Mouse (Mus musculus): Measurements from ENCODE around the gene Adgrg5. TPM values are rescaled to one million over a fixed set of nuclear protein-coding genes. Genes with fewer than 3 reads are reported as not detected.

The Adgrg5 gene
- polyA plus RNA-seq, 1 experiment, result 4.8 TPM

DNA sequence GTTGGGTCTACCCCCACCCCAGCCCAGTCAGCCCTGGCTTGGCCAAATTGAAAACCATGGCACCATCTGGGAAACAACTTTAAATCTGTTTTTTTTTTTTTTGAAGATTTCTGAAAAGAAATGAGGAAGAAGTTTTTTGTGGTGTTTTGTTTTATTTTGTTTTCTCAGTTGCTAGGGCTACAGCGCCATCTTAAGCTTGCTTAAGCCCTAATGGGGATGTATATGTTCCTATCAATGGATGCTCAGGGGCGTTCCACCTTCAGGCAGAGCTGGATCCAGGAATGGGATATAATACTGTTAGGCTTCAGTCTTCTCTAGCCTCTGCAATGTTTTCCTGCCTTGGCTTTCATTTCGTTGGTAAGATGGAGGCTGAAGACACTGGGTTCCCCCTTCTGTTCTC is 11.7 kb downstream of the Adgrg5 start:
- Histone ChIP-seq H3K4me1 (ENCODE audit: control insufficient read depth, insufficient read depth, low read length) (no peaks in the 10 kb centered on the region), H3K4me3 (replicated peaks; ENCODE audit: extremely low read depth, low read depth, low read length) (no peak overlapping the region)
- DNase-seq, result no peak
- TF ChIP-seq CTCF (IDR thresholded peaks at IDR 0.05; ENCODE audit: insufficient read depth, low read length) (no peak), POLR2A (IDR thresholded peaks at IDR 0.05; ENCODE audit: borderline replicate concordance, extremely low read depth, low read depth, low read length) (no peak)
- 73% methylated on average over 3 of the region's 3 CpGs for WGBS

DNA sequence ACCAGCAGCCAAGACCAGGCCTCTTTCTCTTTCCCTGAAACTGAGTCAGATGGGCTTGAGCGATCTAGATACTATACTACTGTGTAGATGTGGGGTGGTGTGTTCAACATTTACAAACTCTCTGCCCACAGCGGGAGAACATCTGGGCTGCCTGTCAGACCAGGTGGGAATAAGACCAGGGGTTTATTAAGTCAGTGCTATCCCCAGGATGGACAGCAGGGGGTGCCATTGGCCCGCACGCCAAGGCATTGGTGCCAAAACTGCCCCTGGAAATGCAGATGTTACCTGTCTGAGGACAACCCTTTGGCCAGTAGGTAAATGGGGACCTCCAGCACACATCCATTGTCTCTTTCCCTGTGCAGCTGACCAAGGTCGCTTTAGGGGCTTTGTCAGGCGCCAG is 19.1 kb downstream of the Adgrg5 start:
- no peak overlapping the region for H3K4me3 ChIP-seq (replicated peaks; ENCODE audit: extremely low read depth, low read depth, low read length)
- 20% methylated on average over 6 of the region's 6 CpGs for WGBS
- TF ChIP-seq CTCF (IDR thresholded peaks at IDR 0.05; ENCODE audit: insufficient read depth, low read length), result peak; percentile 92
- no peak for TF ChIP-seq POLR2A (IDR thresholded peaks at IDR 0.05; ENCODE audit: borderline replicate concordance, extremely low read depth, low read depth, low read length)
- peak; percentile 76 for DNase-seq
- no peaks in the 10 kb centered on the region for H3K4me1 ChIP-seq (ENCODE audit: control insufficient read depth, insufficient read depth, low read length)

DNA sequence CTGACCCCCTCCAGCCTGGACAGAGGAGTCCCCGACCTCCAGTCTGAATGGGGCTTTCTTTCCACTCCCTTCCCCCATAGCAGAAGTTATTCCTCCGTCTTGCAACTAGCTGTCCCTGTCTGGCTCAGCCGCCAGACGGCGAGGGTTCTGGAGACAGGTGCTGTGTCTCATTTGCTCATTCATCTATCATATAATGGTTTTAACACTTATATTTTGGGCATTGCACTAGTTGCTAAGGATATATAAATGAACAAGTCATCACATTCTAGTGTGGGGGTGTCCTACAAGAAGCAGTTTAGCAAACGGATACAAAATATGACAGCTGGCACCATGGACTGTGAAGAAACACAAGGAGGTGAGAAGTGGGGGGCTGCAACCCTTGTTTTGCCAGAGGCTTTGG is 21.7 kb downstream of the Adgrg5 start:
- no peak for DNase-seq

DNA sequence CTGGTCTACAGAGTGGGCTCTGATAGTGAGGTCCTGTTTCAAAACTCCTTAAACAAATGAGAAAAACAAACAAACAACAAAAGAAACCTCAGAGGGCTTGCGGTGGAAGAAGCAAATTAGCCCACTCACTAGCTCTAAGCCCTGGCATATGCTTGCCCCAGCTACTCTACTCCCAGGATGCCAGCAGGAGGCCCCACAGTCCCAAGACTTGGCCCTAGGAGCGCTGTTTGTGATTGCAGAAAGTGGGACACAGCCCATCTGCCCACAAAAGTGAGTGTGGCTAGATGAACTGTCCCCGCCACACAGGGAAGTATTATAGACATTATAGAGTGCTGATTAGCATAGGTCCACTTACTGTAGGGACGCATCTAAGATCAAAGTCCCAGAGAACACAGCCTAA is 24.9 kb downstream of the Adgrg5 start:
- no peaks in the 10 kb centered on the region for H3K4me1 ChIP-seq (ENCODE audit: control insufficient read depth, insufficient read depth, low read length)
- TF ChIP-seq POLR2A (IDR thresholded peaks at IDR 0.05; ENCODE audit: borderline replicate concordance, extremely low read depth, low read depth, low read length) (no peak), CTCF (IDR thresholded peaks at IDR 0.05; ENCODE audit: insufficient read depth, low read length) (no peak)
- DNase-seq, result no peak
- no peak overlapping the region for H3K4me3 ChIP-seq (replicated peaks; ENCODE audit: extremely low read depth, low read depth, low read length)
- WGBS, result 81% methylated on average over 4 of the region's 4 CpGs

More for the DNA sequence above, 21.7 kb downstream of the Adgrg5 start:
- 52% methylated on average over 6 of the region's 6 CpGs for WGBS
- no peaks in the 10 kb centered on the region for H3K4me1 ChIP-seq (ENCODE audit: control insufficient read depth, insufficient read depth, low read length)
- TF ChIP-seq POLR2A (IDR thresholded peaks at IDR 0.05; ENCODE audit: borderline replicate concordance, extremely low read depth, low read depth, low read length) (no peak), CTCF (IDR thresholded peaks at IDR 0.05; ENCODE audit: insufficient read depth, low read length) (no peak)
- H3K4me3 ChIP-seq (replicated peaks; ENCODE audit: extremely low read depth, low read depth, low read length), result no peak overlapping the region

DNA sequence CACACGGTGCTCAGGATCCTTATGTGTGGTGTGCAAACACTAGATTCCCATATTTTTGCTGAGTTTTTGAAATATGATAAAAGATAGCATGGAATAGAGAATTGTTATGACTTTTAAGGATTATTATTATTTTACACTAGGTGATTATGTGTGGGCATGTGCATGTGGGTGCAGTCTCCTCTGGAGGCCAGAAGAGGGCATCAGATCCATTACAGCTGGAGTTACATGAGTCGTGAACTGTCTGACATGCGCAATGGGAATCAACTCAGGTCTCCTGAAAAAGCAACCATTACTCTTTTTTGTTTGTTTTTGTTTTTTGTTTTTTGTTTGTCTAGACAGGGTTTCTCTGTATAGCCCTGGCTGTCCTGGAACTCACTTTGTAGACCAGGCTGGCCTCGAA is 25.5 kb downstream of the Adgrg5 start:
- 82% methylated on average over 4 of the region's 4 CpGs for WGBS
- TF ChIP-seq POLR2A (IDR thresholded peaks at IDR 0.05; ENCODE audit: borderline replicate concordance, extremely low read depth, low read depth, low read length), result no peak
- TF ChIP-seq CTCF (IDR thresholded peaks at IDR 0.05; ENCODE audit: insufficient read depth, low read length), result 0 out of 2 replicates have a peak, but pooled peaks have one; percentile 9
- no peak for DNase-seq
- Histone ChIP-seq H3K4me3 (replicated peaks; ENCODE audit: extremely low read depth, low read depth, low read length) (no peak overlapping the region), H3K4me1 (ENCODE audit: control insufficient read depth, insufficient read depth, low read length) (no peaks in the 10 kb centered on the region)

DNA sequence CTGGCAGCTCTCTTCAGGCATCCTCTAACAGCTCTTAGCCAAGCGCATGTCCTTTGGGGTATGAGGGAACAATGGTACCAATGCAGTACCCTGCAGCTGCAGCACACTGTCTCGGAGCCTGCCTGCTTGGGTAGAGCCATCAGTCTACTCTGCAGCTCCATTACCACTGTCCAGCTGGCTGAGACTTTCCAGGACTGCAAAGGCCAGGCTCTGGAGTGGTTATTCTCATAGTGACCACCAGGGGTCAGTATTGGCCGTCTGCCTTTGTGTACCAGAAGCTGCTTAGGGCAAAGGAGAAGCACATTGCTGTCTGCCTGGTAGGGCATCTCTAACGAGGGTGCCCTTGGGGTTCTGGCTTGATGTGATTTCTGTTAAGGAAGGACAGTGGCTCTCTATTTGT is 26.6 kb downstream of the Adgrg5 start:
- Histone ChIP-seq H3K4me3 (replicated peaks; ENCODE audit: extremely low read depth, low read depth, low read length) (no peak overlapping the region), H3K4me1 (ENCODE audit: control insufficient read depth, insufficient read depth, low read length) (0 out of 2 replicates have a peak, but pooled peaks cover 3% of the 10 kb centered on the region)
- TF ChIP-seq CTCF (IDR thresholded peaks at IDR 0.05; ENCODE audit: insufficient read depth, low read length) (peak; percentile 96), POLR2A (IDR thresholded peaks at IDR 0.05; ENCODE audit: borderline replicate concordance, extremely low read depth, low read depth, low read length) (no peak)
- peak; percentile 72 for DNase-seq
- WGBS, result 17% methylated on average over 4 of the region's 4 CpGs

DNA sequence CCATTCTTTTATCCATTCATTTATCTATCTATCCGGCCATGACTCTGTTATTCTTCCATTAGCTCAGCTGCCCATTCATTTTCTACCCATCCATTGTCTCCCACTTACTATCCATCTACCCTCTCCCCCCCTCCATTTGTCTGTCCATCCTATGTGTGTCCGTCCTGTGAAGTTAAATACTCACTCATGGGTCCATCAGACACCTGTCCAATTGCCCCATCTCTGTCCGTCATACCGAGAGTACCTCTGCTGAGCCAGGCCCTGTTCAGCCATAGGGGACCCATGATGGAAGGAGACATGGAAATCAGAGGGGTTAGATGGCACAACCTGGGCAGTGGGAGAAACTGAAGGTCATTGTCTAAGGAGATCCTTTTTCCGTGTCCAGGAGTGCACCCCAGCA is 27.0 kb downstream of the Adgrg5 start:
- WGBS, result 78% methylated on average over 5 of the region's 5 CpGs
- TF ChIP-seq POLR2A (IDR thresholded peaks at IDR 0.05; ENCODE audit: borderline replicate concordance, extremely low read depth, low read depth, low read length) (no peak), CTCF (IDR thresholded peaks at IDR 0.05; ENCODE audit: insufficient read depth, low read length) (no peak)

DNA sequence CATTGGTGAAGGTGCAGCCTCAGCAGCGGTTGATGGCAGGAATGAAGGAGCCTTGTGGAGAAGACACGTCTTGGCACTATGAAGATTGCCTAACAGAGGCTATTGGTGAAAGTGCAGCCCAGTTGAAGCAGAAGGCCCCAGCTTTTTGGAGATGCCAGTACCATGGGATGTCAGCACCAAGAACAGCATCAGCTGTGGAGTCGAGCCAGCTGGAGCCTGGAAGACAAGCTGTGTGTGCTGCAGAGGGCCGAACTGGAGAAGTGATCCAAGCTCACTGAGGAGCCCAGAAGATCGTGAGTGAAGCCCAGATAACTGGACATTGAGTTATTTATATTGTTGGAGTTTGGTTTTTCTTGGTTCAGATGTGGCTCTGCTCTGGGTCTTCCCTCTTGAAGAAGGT is 28.6 kb downstream of the Adgrg5 start:
- H3K4me1 ChIP-seq (ENCODE audit: control insufficient read depth, insufficient read depth, low read length), result 0 out of 2 replicates have a peak, but pooled peaks cover 3% of the 10 kb centered on the region
- no peak for DNase-seq
- H3K4me3 ChIP-seq (replicated peaks; ENCODE audit: extremely low read depth, low read depth, low read length), result no peak overlapping the region
- WGBS, result 67% methylated on average over 5 of the region's 5 CpGs
- TF ChIP-seq CTCF (IDR thresholded peaks at IDR 0.05; ENCODE audit: insufficient read depth, low read length), result no peak
- TF ChIP-seq POLR2A (IDR thresholded peaks at IDR 0.05; ENCODE audit: borderline replicate concordance, extremely low read depth, low read depth, low read length), result no peak

More for the DNA sequence above, 27.0 kb downstream of the Adgrg5 start:
- DNase-seq, result no peak
- H3K4me3 ChIP-seq (replicated peaks; ENCODE audit: extremely low read depth, low read depth, low read length), result no peak overlapping the region
- 0 out of 2 replicates have a peak, but pooled peaks cover 3% of the 10 kb centered on the region for H3K4me1 ChIP-seq (ENCODE audit: control insufficient read depth, insufficient read depth, low read length)

DNA sequence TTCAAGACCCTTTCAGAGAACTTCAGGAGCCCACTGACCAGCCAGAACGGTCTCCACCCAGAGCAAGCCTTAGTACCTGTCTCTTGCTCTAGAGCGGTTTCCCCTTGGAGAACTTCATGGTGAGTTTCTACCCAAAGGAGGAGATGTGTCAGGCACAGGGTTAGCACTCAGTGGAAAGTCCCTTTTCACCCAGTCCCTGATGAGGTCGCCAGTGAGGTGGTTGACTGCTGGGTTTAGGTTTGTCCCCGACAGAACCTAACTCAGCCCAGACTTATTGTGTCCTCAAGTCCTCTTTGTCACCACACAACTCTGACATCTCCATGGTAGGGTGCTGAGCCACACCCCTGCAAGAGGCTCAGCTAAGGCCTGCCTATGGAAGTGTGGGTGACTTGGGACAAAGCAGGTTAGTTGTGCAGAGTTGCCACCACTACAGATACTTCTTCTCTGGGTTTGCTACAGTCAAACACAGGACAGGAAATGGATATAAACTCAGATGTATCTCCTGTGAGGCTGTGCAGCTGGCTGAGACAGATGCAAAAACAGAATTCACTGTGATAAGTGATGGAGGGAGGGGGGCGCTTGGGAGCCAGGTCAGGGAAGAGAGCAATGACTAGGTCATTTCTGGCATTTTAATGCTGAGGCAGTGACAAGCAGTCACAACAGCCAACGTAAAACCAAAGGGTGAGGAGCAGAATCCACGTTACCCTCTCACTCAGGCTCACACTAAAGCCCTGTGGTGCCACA is 30.3 kb downstream of the Adgrg5 start:
- TF ChIP-seq CTCF (IDR thresholded peaks at IDR 0.05; ENCODE audit: insufficient read depth, low read length) (no peak), POLR2A (IDR thresholded peaks at IDR 0.05; ENCODE audit: borderline replicate concordance, extremely low read depth, low read depth, low read length) (no peak)
- DNase-seq, result no peak
- WGBS, result 59% methylated on average over 7 of the region's 7 CpGs
- Histone ChIP-seq H3K4me1 (ENCODE audit: control insufficient read depth, insufficient read depth, low read length) (0 out of 2 replicates have a peak, but pooled peaks cover 3% of the 10 kb centered on the region), H3K4me3 (replicated peaks; ENCODE audit: extremely low read depth, low read depth, low read length) (no peak overlapping the region)

DNA sequence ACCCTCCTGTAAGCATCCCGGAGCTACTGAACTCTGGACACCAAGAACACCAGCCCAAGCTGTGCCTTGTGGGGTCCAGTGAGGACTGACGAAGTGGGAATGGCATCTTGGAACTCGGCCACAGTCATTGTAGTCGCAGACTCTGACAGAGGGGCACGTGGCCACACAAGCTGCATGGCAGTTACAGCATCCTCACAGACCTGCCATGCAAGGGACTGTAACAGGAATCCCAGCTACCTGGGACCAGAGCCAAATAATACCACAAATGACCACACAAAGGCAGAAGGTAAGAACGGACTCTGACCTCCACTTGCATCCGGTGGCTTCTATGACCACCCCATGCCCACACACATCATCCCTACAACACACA is 30.9 kb downstream of the Adgrg5 start:
- WGBS, result 36% methylated on average over 7 of the region's 7 CpGs

More for the DNA sequence above, 30.9 kb downstream of the Adgrg5 start:
- peak; percentile 34 for DNase-seq
- Histone ChIP-seq H3K4me1 (ENCODE audit: control insufficient read depth, insufficient read depth, low read length) (0 out of 2 replicates have a peak, but pooled peaks cover 3% of the 10 kb centered on the region), H3K4me3 (replicated peaks; ENCODE audit: extremely low read depth, low read depth, low read length) (no peak overlapping the region)
- no peak for TF ChIP-seq CTCF (IDR thresholded peaks at IDR 0.05; ENCODE audit: insufficient read depth, low read length)
- TF ChIP-seq POLR2A (IDR thresholded peaks at IDR 0.05; ENCODE audit: borderline replicate concordance, extremely low read depth, low read depth, low read length), result no peak
